Mouse (Mus musculus) heart, adult 10 weeks (tissue): ENCODE measurements around the gene Slc5a2. TPM values are rescaled to one million over a fixed set of nuclear protein-coding genes. Genes with fewer than 3 reads are reported as not detected.

Experiments
- polyA plus RNA-seq: library from polyadenylated mRNA; stranded (reverse); fragments of 350-450 nt; fragmentation: Illumina TruSeq; extraction: RNeasy Lipid Tissue Mini Kit (QIAGEN cat#74804); gene quantifications from one replicate; pipeline ENCODE4 v1.2.3, GENCODE M21; 2014; ENCODE audit warnings: low read depth, low replicate concordance

The Slc5a2 gene
- polyA plus RNA-seq, result not detected

DNA sequence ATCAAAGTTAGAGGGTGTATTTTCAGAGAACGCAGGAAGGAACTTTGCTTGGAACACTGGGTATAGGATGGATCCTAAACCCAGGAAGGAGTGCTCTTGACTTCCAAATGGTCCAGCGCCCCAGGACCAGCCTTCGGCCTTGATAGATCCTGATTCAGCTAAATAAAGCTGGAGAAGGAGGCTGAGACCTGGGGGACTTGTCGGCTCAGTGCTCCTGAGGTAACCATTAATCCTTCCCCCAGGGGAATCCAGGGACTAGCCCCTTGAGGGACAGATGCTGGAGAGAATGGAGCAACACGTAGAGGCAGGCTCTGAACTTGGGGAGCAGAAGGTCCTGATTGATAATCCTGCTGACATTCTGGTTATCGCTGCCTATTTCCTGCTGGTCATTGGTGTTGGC lies at the start of gene Slc5a2:
Slc5a2 (plus strand) TSS at position 247 of the 400 bp plus-strand sequence.

DNA sequence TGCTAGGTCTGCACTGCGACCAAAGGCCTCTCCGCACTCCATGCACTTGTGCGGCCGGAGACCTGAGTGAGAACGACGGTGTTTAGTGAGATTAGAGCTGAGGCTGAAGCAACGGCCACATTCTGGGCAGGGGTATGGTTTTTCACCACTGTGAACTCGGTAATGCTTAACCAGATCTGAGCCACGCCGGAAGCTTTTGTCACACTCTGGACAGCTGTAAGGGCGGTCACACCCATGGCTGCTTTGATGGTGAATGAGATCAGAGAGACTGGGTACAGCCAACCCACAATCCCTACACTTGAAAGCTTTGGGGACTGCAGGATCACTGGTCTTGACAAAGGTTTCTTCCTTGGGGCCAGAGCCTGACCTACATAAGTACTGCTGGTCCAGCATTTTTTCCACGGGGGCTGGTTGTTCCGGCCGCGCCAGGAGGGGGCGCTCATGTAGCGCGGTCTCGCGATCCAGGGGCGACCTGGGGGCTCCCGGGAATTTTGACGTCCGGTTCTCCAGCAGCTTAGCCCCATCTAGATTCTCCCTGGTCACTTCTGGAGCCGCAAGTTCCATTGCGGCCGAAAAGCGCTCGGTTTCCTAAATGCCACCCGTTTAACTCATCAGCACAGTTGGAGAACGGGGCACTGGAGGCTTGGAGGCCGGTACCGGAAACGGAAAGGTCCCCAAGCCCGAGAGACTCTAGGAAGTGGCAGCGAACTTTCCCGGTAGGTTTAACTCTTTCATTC lies 28.4 kb upstream of the Slc5a2 start, which contains the start of gene Armc5:
Armc5 (plus strand) TSS at position 487 of the 737 bp plus-strand sequence.

DNA sequence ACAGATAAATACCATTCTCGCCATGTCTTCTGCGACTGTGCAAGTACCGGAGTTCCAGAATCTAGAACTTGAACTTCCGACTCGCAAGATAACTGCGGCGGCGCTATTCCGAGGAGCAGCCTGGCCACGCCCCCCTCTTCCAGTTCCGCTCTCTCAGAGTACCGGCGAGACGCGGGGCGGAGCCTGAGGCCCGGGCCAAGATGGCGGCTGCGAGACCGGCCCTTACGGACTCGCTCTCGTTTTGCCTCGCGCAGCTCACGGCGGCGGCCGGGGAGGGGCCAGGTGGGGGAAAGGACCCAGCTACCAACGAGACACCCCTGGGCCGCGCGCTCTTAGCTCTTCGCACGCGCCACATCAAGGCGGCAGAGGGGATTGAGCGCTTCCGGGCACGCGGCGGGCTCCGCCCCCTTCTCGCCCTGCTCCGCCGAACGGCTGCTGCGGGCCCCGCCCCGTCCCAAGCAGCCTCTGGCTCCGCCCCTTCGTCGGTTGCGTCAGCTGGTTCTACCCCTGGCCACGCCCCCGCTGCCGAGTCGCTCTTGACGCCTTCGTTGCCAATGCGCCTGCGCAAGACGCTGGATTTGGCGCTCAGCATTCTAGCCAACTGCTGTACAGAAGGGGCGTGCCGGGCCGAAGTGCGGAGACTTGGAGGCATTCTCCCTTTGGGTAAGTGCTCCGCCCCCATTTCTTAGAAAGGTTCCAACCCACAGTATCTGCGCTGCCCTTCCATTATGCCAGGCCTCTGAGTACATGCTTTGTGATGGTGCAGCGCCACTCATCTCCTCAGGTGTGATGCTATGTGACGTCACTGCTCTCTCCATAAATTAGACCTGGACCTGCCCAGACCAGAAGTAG lies 27.3 kb upstream of the Slc5a2 start, which contains the start of gene 9130023H24Rik:
9130023H24Rik (minus strand) TSS at position 105 of the 852 bp plus-strand sequence.

DNA sequence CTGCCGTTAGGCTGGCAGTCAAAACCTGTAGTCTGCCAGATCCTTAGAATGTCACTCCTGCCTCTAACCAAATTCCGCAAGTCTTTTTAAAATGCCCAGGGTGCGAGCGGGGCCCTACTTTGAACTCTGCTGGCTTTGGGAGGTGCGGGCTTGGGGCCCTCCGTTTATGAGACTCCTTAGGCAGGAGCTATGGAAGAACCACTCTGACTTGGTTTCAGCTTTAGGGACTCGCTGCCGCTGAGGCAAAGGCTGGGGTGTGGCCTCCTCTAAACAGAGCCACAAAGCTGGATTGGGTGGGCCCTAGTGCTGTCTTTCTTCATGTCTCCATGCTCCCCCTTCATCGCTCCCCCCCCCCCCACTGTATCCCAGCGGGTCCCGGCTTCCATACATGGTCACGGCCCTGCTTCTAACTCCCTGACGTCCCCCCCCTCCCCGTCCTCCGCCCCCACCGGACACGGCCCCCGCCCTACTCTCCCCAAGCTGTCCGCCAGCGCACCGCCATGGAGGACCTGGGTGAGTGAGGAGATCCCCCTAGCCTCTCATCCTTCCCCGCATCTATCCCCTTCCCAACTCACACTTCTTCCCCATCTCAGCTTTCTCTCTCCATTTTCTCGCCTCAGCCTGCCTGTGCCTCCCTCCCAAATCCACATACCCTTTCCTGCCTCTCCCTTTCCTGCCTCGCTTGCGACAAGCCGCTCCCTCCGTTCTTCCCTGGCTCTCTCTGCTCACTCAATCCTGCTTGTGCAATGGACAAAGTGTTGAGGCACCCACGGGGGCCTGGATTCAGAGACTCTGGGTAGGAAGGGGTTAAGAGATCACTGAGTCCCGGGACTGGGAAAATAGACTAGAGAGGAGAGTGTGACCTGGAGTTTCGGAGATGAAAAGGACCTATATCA lies 18.7 kb upstream of the Slc5a2 start, which contains the start of gene Tgfb1i1:
Tgfb1i1 (plus strand) TSS at position 317 of the 896 bp plus-strand sequence.

GRCm38 (mm10) chr7:128297617-128298480 lies 32.4 kb downstream of the Slc5a2 start, which contains the start of gene BC017158:
TSS of gene BC017158 (minus strand) at chr7:128298170.

Other genes starting within 250 kb of the Slc5a2 start
- gene Itgam, start 203.0 kb upstream of the Slc5a2 start, polyA plus RNA-seq, result 2.3 TPM
- not detected for gene Gm49368, start 203.0 kb upstream of the Slc5a2 start, polyA plus RNA-seq
- gene Itgax, start 136.1 kb upstream of the Slc5a2 start, polyA plus RNA-seq, result 0.13 TPM
- not detected for gene Itgad, start 111.3 kb upstream of the Slc5a2 start, polyA plus RNA-seq
- 3,732 TPM for gene Cox6a2, start 59.3 kb upstream of the Slc5a2 start, polyA plus RNA-seq
- gene Armc5, start 28.3 kb upstream of the Slc5a2 start, polyA plus RNA-seq, result 6.0 TPM
- 1.8 TPM for gene 9130023H24Rik, start 27.6 kb upstream of the Slc5a2 start, polyA plus RNA-seq
- gene Tgfb1i1, start 18.8 kb upstream of the Slc5a2 start, polyA plus RNA-seq, result 23.0 TPM
- 8.7 TPM for gene BC017158, start 32.5 kb downstream of the Slc5a2 start, polyA plus RNA-seq
- 9.0 TPM for gene Rgs10, start 153.1 kb downstream of the Slc5a2 start, polyA plus RNA-seq
- 71.6 TPM for gene Tial1, start 196.1 kb downstream of the Slc5a2 start, polyA plus RNA-seq